22 mouse cellular contexts compared by ENCODE assay signal in genomic region chr17:80796386-80796785, GRCm38 (mm10).
"Had no signal": no experiment of that assay in that cellular context is flagged by ENCODE, and none has a peak within 500 bp of the region (broad histone marks: within the 10 kb centered on the region; RNA-seq: fewer than 3 reads in every experiment).

No protein-coding gene starts in this region.

- H3K4me2 ChIP-seq: heart, embryonic 12.5 days; hindbrain, embryonic 13.5 days; hindbrain, embryonic 15.5 days; kidney, embryonic 15.5 days; limb, embryonic 13.5 days; limb, embryonic 15.5 days; liver, embryonic 12.5 days had no signal

- DNase-seq: heart, adult 18-20 months; heart, postnatal 10 days; heart, postnatal 36 days; kidney, adult 11 months; kidney, adult 2 months; kidney, adult 9 months; kidney, postnatal 14 days; kidney, postnatal 36 days; layer of hippocampus, adult 9-11 months; layer of hippocampus, postnatal 36 days had no signal

- H3K27me3 ChIP-seq: heart, embryonic 12.5 days; hindbrain, embryonic 13.5 days; hindbrain, embryonic 15.5 days; kidney, embryonic 15.5 days; limb, embryonic 13.5 days; limb, embryonic 15.5 days had no signal

- H3K27ac ChIP-seq: heart, embryonic 10.5 days; hindbrain, embryonic 13.5 days; hindbrain, embryonic 15.5 days; hindbrain, postnatal 0 days; kidney, embryonic 15.5 days; kidney, postnatal 0 days; limb, embryonic 13.5 days; liver, embryonic 12.5 days; liver, embryonic 14.5 days had no signal

- H3K4me3 ChIP-seq: heart, embryonic 10.5 days; heart, embryonic 12.5 days; hindbrain, embryonic 13.5 days; hindbrain, embryonic 15.5 days; kidney, embryonic 15.5 days; limb, embryonic 13.5 days; limb, embryonic 15.5 days; liver, embryonic 12.5 days had no signal

- H3K9ac ChIP-seq: heart, embryonic 12.5 days; hindbrain, embryonic 13.5 days; hindbrain, embryonic 15.5 days; kidney, embryonic 15.5 days; limb, embryonic 13.5 days; limb, embryonic 15.5 days; liver, embryonic 12.5 days; liver, embryonic 14.5 days had no signal

- H3K9me3 ChIP-seq: heart, embryonic 10.5 days; heart, embryonic 12.5 days; hindbrain, embryonic 13.5 days; hindbrain, embryonic 15.5 days; kidney, embryonic 15.5 days; limb, embryonic 13.5 days; limb, embryonic 15.5 days; liver, embryonic 12.5 days had no signal

- ATAC-seq: hindbrain, postnatal 0 days; intestine, embryonic 16.5 days; liver, embryonic 12.5 days had no signal

- H3K36me3 ChIP-seq: heart, embryonic 10.5 days; heart, embryonic 12.5 days; hindbrain, embryonic 13.5 days; hindbrain, embryonic 15.5 days; kidney, embryonic 15.5 days; limb, embryonic 13.5 days; limb, embryonic 15.5 days; liver, embryonic 12.5 days had no signal
